Mouse (Mus musculus) right cerebral cortex, adult 18-20 months (tissue): ENCODE results near the gene Lmntd1.
A peak's percentile ranks its signal among the peaks of the same experiment; 100 is the strongest.

ENCODE experiments used
- DNase-seq: peaks from one replicate; pipeline ENCODE4 v3.0.0; 2022; ENCODE audit warnings: mixed read lengths

Lmntd1 gene

DNA sequence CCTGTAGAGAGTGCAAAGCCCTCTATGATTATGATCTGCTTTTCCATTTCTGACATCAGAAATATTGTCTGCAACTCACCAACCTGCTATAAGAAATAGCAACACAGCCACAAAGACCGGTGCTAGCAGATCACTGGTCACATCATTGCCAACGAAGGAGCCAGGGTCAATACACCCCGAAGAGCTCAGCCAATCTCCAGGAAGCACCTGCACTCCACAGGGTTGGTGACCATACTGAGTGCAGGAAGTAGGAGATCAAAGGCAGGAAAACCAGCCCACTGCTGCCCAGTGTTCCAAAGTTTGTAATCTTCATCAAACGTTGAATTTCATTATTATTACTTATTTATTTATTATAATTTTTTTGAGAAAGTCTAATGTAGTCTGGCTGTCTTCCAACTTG lies 9.5 kb downstream of the Lmntd1 start:
- no peak for DNase-seq

- no peak for DNase-seq
Measured at GRCm38 (mm10) chr6:145604126-145604525, 10.0 kb downstream of the Lmntd1 start.

DNA sequence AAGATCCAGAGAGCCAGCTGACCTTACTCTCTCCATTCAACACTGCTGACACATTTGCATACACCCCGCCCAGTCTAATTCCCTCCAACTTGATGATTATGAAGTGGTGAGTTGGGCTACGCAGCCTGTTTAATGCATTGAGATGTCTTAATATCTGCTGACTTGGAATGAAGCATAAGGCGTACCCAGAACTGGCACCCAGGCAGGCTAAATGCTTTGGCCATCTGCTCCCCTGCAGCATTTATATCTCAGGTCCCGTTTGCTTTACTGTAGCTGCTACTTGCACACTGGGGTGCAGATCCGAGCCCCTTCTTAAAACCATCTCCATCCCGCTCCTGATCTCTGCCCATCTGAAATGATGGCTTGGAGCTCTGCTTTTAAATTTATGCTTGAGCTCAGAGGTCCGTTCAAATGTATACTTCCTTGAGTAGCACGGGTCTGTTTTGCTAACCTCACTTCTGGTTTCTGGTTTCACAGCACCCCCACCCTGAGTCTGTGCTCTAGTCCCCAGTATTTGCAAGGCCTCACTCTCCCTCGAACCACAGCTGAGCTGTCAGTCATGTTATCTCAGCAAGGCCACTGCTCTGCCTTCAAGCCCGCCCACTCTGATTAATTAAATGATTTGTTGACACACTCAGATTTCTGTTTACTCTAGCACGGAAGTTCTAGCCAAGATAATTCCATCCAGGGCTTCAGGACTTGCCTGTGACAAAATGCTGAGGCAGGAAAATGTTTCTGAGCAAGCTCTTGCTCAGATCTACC lies 15.1 kb downstream of the Lmntd1 start:
- no peak for DNase-seq

GRCm38 (mm10) chr6:145595905-145596304 lies 18.2 kb downstream of the Lmntd1 start:
- no peak for DNase-seq

DNA sequence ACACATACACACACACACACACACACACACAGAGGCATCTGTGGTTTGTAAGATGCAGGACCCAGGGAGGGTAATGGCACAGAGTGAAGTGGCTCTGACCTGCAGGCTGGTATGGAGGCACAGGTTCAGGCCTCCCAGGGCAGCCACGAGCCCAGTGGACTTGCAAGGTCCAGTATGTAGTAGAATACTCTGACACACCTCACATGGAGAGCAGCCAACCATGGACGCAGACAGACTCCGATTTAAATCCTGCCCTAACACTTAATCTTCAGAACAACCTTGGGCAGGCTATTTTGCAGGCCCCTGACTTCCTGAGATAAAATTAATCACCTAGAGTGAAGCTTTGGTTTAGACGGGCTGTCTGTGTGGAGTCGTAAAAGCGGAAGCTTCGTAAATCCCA lies 20.1 kb downstream of the Lmntd1 start:
- no peak for DNase-seq

GRCm38 (mm10) chr6:145592531-145592998 lies 21.6 kb downstream of the Lmntd1 start:
- no peak for DNase-seq

DNA sequence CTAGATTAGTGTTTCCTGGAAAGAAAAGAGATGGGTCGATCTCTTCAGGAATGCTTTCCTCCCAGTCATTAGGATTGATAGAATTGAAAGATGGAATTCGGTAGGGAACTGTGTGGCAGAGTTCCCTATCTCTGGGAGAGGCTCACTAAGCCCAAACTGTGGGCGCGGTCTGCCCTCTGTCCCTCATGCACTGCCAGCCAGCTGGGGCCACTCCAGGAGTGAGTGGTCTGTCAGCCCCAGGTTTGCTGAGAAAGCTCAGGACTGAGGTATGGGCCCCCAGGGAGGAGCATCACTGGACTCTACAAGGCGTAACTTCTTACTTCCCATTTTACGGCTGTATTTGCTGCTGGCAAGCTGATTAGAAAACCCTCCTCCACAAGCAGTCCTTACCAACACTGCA lies 22.1 kb downstream of the Lmntd1 start:
- no peak for DNase-seq

DNA sequence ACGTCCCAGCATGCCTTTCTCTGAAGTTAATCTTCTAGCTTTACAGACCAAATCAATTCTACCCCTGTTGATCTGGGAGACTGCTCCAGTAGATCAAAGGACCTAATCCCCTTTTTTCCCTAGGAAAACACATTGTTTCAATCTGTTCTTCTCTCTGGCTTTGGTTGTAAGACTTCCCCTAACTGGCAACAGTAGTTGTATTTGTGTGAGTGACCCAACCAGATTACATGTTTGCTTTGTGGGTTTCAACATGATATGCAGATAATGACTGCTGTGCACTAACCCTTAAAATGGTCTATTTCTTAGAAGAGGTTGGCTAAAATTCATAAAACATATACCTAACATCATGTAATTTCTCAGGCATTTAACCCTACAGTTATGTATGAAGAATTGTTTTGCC lies 22.5 kb downstream of the Lmntd1 start:
- no peak for DNase-seq

- no peak for DNase-seq
Measured at GRCm38 (mm10) chr6:145590501-145591293, 23.4 kb downstream of the Lmntd1 start.

DNA sequence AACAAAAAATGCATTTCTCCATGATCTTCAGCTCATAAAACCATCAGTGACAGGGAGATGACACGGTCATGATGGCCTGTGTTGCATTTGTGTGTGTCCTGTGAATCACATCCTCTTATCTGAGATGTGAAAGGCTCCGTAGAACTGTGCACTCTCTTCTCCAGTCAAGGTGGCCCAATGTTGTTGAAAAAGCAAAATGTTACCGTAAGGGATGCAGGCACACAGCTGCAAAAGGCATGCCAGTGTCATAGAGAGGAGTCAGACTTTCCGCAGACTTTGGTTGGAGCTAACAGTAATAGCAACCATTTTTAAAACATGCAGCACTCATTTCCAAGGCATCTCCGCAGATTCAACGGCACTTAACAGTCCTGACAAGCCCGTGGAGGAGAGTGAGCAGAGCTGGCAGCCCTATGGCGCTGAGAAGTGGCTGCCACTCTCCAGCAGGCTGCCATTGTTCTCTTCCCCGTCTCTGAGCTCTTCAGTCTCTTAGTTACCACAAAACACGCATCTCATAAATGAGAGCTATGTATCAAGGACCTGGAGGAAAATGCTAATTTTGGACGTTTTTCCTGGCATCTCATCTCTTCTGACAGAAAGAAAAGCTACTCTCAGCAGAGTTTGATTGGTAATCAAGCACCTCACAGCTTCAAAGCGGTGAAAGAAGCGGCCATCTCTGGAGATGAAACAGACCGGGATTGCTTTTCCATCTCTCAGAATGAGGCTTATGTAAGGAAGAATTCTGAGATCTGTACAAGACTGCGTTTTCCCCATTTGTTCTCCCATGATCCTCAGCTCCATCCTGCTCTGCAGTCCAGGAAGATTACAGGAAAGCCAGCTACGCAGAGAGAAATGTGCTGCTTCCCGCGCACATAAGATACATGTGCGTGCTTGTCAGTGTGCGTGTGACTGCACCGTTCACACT lies 28.8 kb downstream of the Lmntd1 start:
- peak; percentile 26 for DNase-seq

DNA sequence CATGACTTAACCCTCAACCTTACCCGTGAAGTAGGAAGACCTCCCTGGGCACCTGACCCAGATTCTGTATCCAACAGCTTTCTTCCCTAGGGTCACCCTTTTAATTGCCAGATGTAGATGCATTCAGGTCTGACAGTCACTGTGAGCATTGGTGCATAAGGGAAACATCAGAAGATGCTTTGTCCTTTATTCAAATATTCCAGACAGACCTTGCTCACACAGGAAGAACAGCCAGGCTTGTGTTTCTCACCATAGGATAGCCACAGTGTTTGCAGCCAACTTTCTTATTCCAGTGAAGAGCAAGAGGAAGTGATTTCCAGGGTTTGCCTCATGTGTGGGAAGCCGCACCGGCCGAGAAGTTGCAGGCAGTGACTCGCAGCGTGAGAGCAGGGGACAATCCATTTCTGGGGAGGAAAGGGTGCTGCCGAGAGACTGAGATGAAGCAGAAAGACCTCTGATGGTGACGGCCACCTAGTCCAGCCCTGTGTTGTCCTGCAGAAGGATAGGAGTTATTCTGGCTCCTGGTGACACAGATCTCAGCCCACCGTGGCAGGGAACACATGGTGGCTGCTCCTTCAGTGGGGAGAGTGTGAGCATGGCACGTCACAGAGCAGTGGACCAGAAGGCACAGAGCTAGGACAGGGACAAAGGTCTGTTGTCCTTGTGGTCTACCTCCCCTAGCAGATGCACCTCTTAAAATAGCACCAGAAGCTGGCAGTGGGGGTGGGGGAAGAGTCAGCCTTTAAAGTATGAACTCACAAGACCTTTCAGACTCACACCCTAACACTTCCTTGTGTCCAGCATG lies 32.6 kb downstream of the Lmntd1 start:
- DNase-seq = no peak

DNA sequence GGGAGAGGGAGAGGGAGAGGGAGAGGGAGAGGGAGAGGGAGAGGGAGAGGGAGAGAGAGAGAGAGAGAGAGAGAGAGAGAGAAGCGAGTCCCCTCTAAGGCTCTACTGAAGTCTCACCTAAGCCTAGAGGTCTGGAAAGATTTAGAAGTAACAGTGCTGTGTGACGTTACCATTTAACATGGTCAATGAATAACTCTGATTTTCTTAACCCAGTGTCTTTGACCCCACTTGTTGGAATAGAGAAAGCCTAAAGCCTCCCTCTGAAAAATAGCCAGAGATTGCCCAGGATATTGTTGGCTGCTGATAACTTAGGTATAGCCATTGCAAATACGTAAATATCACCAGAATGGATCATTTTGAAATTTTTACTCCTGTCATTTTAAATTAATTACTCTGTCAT lies 34.4 kb downstream of the Lmntd1 start:
- DNase-seq = no peak

DNA sequence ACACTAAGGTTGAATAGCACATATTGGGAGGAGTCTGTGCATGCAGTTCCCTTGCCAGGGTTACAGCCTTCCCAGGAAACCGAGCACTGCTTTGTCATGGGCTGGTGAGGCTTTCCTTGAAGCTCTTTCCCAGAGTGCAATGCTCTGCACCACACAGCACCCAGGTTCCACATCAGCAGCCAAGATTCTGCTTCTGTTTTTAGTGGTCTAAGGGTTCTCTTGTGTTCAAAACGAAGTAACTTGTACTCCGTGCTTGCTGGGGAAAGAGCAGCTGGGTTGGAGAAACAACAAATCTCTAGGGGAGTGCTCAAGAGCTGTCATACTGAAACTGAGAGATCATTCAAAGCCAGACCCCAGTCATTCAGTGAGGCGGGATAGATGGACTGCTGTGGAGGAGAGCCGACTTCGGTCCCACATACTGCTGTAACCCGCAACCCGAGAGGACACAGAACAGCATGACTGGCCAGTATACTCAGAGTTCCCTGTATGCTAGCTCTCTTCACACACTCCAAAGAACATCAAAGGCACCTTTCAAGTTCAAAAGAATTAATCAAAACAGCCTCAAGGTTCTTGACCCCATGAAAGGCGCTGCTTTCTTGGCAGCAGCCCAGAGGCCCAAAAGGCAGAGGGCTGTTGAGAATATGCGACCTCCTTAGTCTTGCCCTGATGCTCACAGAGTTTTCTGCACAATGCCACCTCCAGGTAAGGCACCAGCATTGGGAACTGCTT lies 35.5 kb downstream of the Lmntd1 start:
- no peak for DNase-seq

- no peak for DNase-seq
Measured at GRCm38 (mm10) chr6:145576762-145577161, 37.4 kb downstream of the Lmntd1 start.

DNA sequence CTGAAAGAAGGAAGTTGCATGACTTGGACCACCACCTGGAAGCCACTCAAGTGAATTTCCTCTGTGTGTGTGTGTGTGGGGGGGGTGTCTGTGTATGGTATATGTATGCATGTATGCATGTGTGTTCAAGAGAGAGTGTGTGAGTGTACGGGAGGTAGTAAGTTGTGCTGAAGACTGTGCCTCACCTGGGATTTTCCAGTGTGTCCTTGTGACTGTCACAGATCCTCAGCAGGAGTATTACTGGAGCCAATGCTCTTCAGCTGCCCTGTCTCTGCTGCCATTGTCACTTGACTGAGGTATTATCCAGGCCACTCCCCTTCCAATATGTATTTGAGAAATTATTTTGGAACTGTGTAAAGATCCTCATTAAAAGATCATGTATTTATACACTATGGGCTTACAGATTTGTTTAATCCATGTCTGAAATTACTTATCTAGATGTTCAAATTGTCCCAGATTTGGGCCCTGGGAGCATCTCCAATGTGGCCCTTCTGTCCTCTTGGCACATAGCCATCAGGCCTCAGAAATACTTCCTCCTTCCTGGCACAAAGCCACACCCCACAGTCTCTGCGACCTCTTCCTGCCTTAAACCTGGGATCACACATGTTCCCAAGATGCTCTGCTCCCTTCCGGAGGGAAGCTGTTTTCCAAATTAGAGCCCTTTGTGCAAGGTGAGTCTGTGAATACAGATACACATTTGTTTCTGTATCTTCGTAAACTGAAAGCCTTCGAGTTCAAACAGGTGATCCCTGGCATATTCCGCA lies 40.7 kb downstream of the Lmntd1 start:
- no peak for DNase-seq

GRCm38 (mm10) chr6:145568701-145569100 lies 45.4 kb downstream of the Lmntd1 start:
- no peak for DNase-seq

DNA sequence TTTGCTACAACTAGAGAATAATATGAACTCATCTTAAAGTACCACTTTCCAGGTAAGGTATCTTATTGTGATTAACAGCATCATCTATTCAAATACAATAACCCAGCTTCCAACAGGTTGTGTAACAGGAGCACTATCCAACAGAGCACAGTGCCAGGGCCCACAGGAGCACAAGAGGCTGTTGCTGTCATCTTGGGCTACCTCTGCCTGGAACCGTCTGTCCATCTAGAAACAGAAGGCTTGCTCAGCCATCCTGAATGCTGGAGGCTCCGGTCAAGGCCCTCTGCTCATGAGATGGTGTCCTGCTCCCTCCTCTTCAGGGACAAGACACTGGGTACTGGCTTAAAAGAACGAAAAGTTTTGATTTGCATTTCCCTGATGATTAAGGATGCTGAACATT lies 46.3 kb downstream of the Lmntd1 start:
- no peak for DNase-seq

- no peak for DNase-seq
Measured at GRCm38 (mm10) chr6:145567296-145567695, 46.8 kb downstream of the Lmntd1 start.

- no peak for DNase-seq
Measured at GRCm38 (mm10) chr6:145565663-145566062, 48.5 kb downstream of the Lmntd1 start.

- no peak for DNase-seq
Measured at GRCm38 (mm10) chr6:145564671-145565070, 49.4 kb downstream of the Lmntd1 start.
